Mouse (Mus musculus): ENCODE data around the gene Ajm1. TPM values are rescaled to one million over a fixed set of nuclear protein-coding genes. Genes with fewer than 3 reads are reported as not detected.

Ajm1 gene
- polyA plus RNA-seq, 1 experiment = 7.0 TPM

DNA sequence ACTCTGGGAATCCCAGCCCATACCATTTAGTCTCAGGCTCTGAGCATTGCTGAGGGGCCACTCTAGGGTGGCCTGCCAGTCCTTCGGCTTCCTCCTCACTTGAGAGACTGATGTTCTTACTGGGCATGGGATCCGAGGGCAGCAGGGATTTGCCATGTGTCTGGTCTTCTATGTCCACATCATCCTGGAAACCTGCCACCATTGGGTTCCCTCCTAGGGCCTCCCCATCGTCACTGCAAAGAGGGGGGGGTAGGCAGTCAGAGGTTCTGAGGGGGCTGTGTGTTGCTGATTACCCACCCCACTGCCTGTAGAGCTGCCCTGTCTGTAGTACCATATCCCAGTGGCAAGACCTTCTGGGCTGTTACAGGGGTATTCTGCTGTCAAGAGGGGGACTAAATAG, 4.0 kb upstream of the Ajm1 start:
- TF ChIP-seq POLR2A (IDR thresholded peaks at IDR 0.05; ENCODE audit: control insufficient read depth, extremely low read depth, insufficient read depth, low read length, poor library complexity) = no peak
- TF ChIP-seq CTCF (IDR thresholded peaks at IDR 0.05; ENCODE audit: borderline replicate concordance, control insufficient read depth, extremely low read depth, insufficient read depth, low read length, poor library complexity) = no peak
- WGBS = 91% methylated on average over 3 of the region's 3 CpGs
- H3K4me1 ChIP-seq (replicated peaks; ENCODE audit: control insufficient read depth, insufficient read depth, low read length) = peaks cover 12% of the 10 kb centered on the region
- no peaks in the 10 kb centered on the region; the same call in 1 of the 2 replicates for H3K36me3 ChIP-seq (ENCODE audit: control insufficient read depth, insufficient read depth, low read length)
- no peak overlapping the region for H3K4me3 ChIP-seq (ENCODE audit: control insufficient read depth, insufficient read depth, low read length)
- H3K27ac ChIP-seq (ENCODE audit: control insufficient read depth, insufficient read depth, low read length) = no peak overlapping the region
- no peaks in the 10 kb centered on the region for H3K27me3 ChIP-seq (ENCODE audit: control insufficient read depth, insufficient read depth, low read length)
- DNase-seq = no peak

DNA sequence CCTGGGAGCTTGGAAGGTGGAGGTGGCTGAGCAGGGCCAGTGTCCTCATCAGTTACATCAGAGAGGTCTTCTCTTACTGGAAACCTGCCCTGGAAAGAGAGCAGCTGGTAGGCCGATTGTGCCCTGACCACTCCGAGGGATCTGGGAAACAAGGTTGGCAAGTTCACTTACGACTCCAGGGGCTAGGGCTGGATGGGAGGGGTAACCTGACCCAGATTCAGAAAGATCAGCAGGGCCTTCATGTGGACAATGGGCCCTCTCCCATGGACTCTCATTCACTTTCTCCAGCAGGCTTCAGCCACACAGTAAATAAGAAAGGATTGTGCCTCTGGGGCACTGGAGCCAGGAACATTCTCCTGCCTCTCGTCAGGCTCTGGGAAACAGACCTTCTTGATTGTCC, 3.3 kb upstream of the Ajm1 start:
- Histone ChIP-seq H3K27ac (ENCODE audit: control insufficient read depth, insufficient read depth, low read length) (no peak overlapping the region), H3K27me3 (ENCODE audit: control insufficient read depth, insufficient read depth, low read length) (0 out of 2 replicates have a peak, but pooled peaks cover 1% of the 10 kb centered on the region), H3K4me1 (replicated peaks; ENCODE audit: control insufficient read depth, insufficient read depth, low read length) (peaks cover 17% of the 10 kb centered on the region), H3K4me3 (ENCODE audit: control insufficient read depth, insufficient read depth, low read length) (no peak overlapping the region), H3K36me3 (ENCODE audit: control insufficient read depth, insufficient read depth, low read length) (no peaks in the 10 kb centered on the region; the same call in 1 of the 2 replicates)
- 96% methylated on average over 4 of the region's 4 CpGs for WGBS
- no peak for TF ChIP-seq POLR2A (IDR thresholded peaks at IDR 0.05; ENCODE audit: control insufficient read depth, extremely low read depth, insufficient read depth, low read length, poor library complexity)
- no peak for TF ChIP-seq CTCF (IDR thresholded peaks at IDR 0.05; ENCODE audit: borderline replicate concordance, control insufficient read depth, extremely low read depth, insufficient read depth, low read length, poor library complexity)
- DNase-seq = no peak

DNA sequence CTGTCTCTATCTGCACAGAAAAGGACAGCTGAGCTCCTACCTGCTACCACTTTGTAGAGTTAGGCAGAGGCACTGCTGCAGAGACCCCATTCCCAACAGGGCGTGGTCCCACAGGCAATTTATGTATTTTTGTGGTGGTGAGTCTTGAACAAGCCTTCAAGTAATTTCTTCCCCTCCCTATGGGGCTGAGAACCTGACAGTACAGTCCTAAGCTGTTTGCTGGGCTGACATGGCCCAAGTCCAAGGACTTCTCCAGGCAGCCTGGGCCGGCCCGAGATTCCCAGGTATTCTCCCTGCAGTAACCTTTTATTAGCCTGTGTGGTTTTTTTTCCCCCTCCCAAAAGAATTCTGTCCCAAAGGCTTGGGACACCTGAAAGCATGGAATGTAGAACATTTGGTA, 2.6 kb upstream of the Ajm1 start:
- TF ChIP-seq POLR2A (IDR thresholded peaks at IDR 0.05; ENCODE audit: control insufficient read depth, extremely low read depth, insufficient read depth, low read length, poor library complexity) = no peak
- WGBS = 94% methylated on average over 3 of the region's 3 CpGs
- no peak overlapping the region for H3K4me3 ChIP-seq (ENCODE audit: control insufficient read depth, insufficient read depth, low read length)
- no peaks in the 10 kb centered on the region; the same call in 1 of the 2 replicates for H3K36me3 ChIP-seq (ENCODE audit: control insufficient read depth, insufficient read depth, low read length)
- H3K27ac ChIP-seq (ENCODE audit: control insufficient read depth, insufficient read depth, low read length) = no peak overlapping the region
- H3K4me1 ChIP-seq (replicated peaks; ENCODE audit: control insufficient read depth, insufficient read depth, low read length) = peaks cover 24% of the 10 kb centered on the region
- peaks cover 8% of the 10 kb centered on the region for H3K27me3 ChIP-seq (ENCODE audit: control insufficient read depth, insufficient read depth, low read length)
- DNase-seq = no peak

DNA sequence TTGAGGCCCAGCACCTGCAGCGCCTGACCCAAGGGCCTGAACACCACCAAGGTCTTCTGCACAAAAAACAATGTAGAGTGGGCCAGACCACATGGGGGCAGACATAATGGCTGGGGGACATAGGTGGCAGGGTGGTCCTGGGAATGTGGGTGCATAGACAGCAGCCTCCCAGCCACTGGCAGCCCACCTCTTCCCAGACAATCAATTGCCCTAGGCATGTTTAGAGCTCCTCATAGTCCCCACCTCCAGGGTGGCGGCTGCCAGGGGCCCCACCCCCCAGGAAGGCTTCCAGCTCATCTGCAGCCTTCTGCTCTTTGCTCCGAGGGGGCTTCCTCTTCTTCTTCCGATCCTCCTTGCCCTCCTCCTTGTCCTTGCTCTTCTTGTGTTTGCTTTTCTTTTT, 2.0 kb upstream of the Ajm1 start:
- WGBS = 93% methylated on average over 4 of the region's 4 CpGs

DNA sequence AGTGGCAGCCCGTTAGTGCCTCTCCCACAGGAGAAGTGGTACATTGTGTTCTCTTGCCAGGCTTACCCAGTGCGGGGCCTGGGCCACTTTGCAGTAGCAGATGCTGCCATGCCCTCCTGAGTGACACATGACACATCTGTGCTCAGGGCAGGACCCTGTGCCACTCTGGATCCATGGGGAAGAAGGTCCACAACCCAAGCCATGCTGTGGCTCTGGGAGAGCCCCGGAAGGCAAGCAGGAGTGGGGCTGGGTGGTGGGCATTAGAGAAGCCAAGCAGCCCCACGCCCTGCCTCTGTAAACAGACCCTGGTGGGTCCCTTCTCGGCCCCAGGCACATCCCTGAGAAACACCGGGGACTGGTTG, 1.5 kb upstream of the Ajm1 start:
- no peak for DNase-seq
- WGBS = 93% methylated on average over 6 of the region's 6 CpGs
- H3K36me3 ChIP-seq (ENCODE audit: control insufficient read depth, insufficient read depth, low read length) = no peaks in the 10 kb centered on the region; the same call in 1 of the 2 replicates
- TF ChIP-seq POLR2A (IDR thresholded peaks at IDR 0.05; ENCODE audit: control insufficient read depth, extremely low read depth, insufficient read depth, low read length, poor library complexity) = no peak
- no peak overlapping the region for H3K4me3 ChIP-seq (ENCODE audit: control insufficient read depth, insufficient read depth, low read length)
- no peak overlapping the region for H3K27ac ChIP-seq (ENCODE audit: control insufficient read depth, insufficient read depth, low read length)
- peaks cover 31% of the 10 kb centered on the region for H3K4me1 ChIP-seq (replicated peaks; ENCODE audit: control insufficient read depth, insufficient read depth, low read length)
- H3K27me3 ChIP-seq (ENCODE audit: control insufficient read depth, insufficient read depth, low read length) = peaks cover 18% of the 10 kb centered on the region

More for the DNA sequence above, 2.0 kb upstream of the Ajm1 start:
- Histone ChIP-seq H3K27ac (ENCODE audit: control insufficient read depth, insufficient read depth, low read length) (no peak overlapping the region), H3K36me3 (ENCODE audit: control insufficient read depth, insufficient read depth, low read length) (no peaks in the 10 kb centered on the region; the same call in 1 of the 2 replicates), H3K27me3 (ENCODE audit: control insufficient read depth, insufficient read depth, low read length) (peaks cover 14% of the 10 kb centered on the region), H3K4me1 (replicated peaks; ENCODE audit: control insufficient read depth, insufficient read depth, low read length) (peaks cover 26% of the 10 kb centered on the region), H3K4me3 (ENCODE audit: control insufficient read depth, insufficient read depth, low read length) (no peak overlapping the region)
- no peak for DNase-seq
- TF ChIP-seq POLR2A (IDR thresholded peaks at IDR 0.05; ENCODE audit: control insufficient read depth, extremely low read depth, insufficient read depth, low read length, poor library complexity) (no peak), CTCF (IDR thresholded peaks at IDR 0.05; ENCODE audit: borderline replicate concordance, control insufficient read depth, extremely low read depth, insufficient read depth, low read length, poor library complexity) (no peak)

DNA sequence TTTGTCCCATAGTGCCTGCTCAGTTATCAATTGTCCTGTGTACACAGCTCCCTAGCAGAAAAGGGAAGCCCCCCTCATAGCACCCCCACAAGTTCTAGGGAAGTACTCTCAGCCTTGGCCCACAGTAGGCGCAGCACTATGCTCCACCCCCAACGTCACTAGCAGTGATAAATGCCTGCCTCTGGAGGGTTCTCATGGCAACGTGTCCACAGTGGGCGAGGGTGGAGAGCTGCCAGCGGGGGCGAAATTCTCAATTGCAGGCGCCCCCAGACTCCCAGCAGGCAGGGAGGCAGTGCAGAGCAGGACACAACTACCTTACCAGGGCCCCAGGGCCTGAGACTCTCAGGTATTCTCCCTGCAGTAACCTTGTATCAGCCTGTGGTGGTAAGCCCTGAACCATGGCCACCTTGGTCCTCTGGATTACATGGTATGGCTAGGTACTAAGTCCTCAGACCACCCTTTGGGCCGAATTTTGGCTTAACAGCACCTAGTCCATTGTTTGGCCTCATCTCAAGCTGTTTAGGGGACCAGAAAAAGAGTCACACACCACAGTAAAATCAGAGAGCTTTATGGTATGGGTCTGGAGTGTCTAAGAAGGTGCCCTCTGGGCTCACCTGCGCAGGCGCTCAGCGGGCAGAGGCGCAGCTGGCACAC, 1.0 kb upstream of the Ajm1 start:
- no peak overlapping the region for H3K27ac ChIP-seq (ENCODE audit: control insufficient read depth, insufficient read depth, low read length)
- H3K27me3 ChIP-seq (ENCODE audit: control insufficient read depth, insufficient read depth, low read length) = peaks cover 23% of the 10 kb centered on the region
- no peaks in the 10 kb centered on the region; the same call in 1 of the 2 replicates for H3K36me3 ChIP-seq (ENCODE audit: control insufficient read depth, insufficient read depth, low read length)
- TF ChIP-seq POLR2A (IDR thresholded peaks at IDR 0.05; ENCODE audit: control insufficient read depth, extremely low read depth, insufficient read depth, low read length, poor library complexity) = no peak
- TF ChIP-seq CTCF (IDR thresholded peaks at IDR 0.05; ENCODE audit: borderline replicate concordance, control insufficient read depth, extremely low read depth, insufficient read depth, low read length, poor library complexity) = no peak
- H3K4me3 ChIP-seq (ENCODE audit: control insufficient read depth, insufficient read depth, low read length) = no peak overlapping the region
- DNase-seq = no peak
- H3K4me1 ChIP-seq (replicated peaks; ENCODE audit: control insufficient read depth, insufficient read depth, low read length) = peaks cover 36% of the 10 kb centered on the region
- 59% methylated on average over 12 of the region's 12 CpGs for WGBS

DNA sequence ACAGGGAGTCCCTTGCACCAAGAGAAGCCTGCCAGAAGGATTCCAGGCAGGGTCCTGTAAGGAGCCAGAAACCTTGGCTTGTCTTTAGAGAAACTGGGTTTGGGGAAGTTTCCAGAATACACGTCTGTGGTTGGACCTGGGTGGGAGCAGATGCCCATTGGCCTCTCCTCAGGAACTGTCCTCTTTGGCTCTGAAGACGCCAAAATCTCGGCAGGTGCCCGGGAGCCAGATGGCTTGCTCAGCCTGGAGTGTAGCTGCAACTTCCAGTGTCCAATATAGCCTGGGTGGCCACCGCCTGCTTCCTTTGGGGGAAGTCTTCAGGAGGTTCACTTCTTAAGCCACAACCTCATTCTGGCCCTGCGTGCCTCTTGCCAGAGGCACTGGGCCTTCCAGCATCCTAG, 344 bp upstream of the Ajm1 start:
- TF ChIP-seq POLR2A (IDR thresholded peaks at IDR 0.05; ENCODE audit: control insufficient read depth, extremely low read depth, insufficient read depth, low read length, poor library complexity) = no peak
- TF ChIP-seq CTCF (IDR thresholded peaks at IDR 0.05; ENCODE audit: borderline replicate concordance, control insufficient read depth, extremely low read depth, insufficient read depth, low read length, poor library complexity) = no peak
- Histone ChIP-seq H3K36me3 (ENCODE audit: control insufficient read depth, insufficient read depth, low read length) (no peaks in the 10 kb centered on the region; the same call in 1 of the 2 replicates), H3K4me1 (replicated peaks; ENCODE audit: control insufficient read depth, insufficient read depth, low read length) (peaks cover 42% of the 10 kb centered on the region), H3K27me3 (ENCODE audit: control insufficient read depth, insufficient read depth, low read length) (peaks cover 29% of the 10 kb centered on the region), H3K27ac (ENCODE audit: control insufficient read depth, insufficient read depth, low read length) (no peak overlapping the region), H3K4me3 (ENCODE audit: control insufficient read depth, insufficient read depth, low read length) (no peak overlapping the region)
- no peak for DNase-seq
- 12% methylated on average over 6 of the region's 6 CpGs for WGBS
